Mouse (Mus musculus): ENCODE results near the gene Ttll1.
"Not testable (repeated sequence)": the region's sequence is repeated elsewhere in the genome, so short reads cannot be mapped to it uniquely, and the experiment has no call there.

Ttll1 gene

GRCm38 (mm10) chr15:83523638-83524332 is 13.1 kb upstream of the Ttll1 start:
- no peak for DNase-seq (ENCODE audit: low spot score in 2 of 2)

DNA sequence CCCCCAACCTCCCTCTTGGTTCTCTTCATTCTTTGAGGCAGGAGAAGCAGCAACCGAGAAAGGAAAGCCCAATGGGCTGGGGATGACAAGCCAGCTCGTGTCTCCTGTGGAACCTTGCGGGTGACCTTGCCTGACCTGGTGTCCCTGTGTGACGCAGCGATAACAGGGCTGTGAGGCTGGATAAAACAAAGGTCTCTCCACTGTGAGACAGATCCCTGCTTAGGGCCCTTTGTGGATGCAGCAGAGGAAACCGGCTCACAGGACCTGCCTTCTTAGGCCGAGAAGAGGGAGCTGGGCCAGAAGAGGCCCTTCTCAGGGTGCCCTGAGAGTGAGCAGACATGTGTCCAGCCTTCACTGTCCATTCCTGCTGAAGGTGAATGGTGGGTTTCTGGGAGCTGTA is 12.5 kb upstream of the Ttll1 start:
- no peak for DNase-seq (ENCODE audit: low spot score in 2 of 2)

DNA sequence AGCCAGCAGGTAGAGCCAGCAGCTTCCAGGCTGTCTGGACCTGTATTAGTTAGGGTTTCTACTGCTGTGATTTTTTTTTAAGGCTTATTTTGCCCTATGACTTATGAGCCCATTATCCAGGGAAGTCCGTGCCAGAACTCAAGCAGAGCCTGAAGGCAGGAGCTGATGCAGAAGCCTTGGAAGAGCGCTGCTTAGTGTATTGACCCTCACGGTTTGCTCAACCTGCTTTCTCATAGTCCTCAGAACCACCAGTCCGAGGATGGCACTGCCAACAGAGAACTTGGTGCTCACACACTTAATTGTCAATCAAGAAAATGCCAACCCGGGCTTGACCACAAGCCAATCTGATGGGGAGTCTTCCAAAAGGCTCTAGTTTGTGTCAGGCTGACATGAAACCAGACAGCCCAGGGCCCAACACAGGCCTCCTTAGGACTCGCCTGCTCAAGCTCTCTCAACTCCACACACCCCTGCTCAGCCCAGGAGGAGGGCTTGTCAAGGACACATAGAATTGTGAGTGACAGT is 10.2 kb upstream of the Ttll1 start:
- no peak for DNase-seq (ENCODE audit: low spot score in 2 of 2)

DNA sequence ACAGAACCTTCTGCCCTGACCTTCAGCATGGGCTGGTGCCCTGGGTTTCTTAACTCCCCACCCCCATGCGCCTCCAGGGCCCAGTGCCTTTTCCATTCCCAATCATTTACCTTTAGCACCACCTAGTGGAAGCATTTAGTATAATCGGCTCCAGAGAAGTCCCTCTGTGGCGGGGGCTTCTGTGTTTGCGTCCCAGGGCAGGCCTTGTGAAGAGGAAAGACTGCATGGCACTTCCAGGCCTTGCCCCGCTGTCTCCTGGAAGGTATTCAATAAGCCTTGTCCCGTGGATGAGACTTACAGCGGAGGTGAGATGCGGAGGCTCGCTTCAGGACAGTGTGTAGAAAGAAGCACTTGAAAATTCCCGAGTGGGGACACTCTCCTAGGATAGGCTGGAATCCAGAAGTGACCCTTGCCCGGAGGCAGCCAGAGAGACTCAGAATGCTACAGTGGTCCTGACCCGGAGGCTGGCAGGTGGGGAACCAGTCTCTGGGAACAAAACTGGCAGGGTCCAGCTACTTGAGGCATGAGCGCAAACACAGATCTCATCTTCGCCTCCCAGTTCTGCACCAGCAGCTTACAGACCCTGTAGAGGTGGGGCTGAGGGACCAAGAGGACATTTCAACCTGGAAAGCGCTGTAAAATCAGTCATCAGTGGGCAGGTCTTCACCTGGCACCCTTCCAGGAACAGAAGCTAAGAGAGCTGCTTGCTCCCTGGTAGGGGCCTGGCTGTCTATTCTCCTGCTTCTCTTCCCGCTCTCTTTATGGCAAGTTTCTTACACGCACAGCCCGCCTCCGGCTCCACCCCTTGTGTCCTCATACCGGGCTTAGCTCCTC is 7.7 kb upstream of the Ttll1 start:
- DNase-seq (ENCODE audit: low spot score in 2 of 2), result peak; percentile 20 to 46

DNA sequence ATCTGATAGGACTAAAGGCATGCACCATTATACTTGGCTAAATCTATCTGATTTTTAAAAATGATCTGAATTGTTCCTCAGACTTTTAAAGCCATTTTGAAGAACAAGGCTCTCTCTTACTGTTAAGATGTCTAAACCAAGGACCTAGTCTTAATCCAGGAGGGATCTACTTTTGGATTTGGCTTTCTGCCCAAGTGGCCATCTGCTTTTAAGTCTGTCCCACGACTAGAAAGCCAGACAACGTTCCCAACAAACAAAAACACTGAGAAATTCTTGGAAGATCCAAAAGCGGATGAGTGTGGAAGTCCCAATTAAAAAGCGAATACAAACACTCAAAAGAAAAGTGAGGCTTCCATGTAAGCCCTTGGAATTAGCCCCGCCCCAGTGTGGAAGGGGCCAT is 4.3 kb upstream of the Ttll1 start:
- DNase-seq (ENCODE audit: low spot score in 2 of 2), result no peak

DNA sequence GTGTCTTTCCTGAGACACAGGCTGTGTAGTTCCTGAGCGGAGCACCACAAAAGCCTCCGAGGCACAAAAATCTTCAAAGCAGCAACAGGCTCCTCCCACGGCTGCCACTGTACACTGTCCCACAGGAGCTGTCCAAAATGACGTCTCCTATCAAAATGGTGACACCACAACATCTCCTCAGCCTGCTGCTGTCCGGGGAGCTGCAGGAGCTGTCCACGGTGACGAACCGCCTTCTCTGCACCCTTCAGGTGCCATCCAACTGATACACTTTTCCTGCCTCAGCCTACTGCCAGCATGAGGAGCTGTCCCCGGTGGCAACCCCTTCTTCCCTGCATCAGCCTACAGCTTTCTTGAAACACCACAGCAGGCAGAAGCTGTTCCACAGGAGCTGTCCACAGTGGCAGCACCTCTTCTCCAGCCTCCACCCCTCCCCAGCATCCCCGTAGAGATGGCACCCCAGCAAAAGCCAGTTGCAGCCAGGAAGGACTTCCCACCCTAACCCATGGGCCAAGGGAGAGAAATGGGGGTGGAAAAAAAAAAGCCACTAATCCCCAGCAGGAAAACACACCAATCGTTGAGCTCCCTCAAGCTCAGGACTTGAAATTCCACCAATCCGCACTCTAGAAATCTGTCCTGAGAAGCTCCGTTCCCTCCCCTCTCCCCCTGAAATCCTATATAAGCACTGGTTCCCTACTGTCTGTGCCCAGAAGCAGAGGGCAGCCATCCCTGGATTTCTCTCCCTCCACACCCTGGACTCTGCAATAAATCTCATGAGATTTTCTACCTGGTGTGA is 2.0 kb upstream of the Ttll1 start:
- DNase-seq (ENCODE audit: low spot score in 2 of 2), result no peak

GRCm38 (mm10) chr15:83509950-83510804 is 516 bp downstream of the Ttll1 start:
- no peak for DNase-seq (ENCODE audit: low spot score in 2 of 2)

DNA sequence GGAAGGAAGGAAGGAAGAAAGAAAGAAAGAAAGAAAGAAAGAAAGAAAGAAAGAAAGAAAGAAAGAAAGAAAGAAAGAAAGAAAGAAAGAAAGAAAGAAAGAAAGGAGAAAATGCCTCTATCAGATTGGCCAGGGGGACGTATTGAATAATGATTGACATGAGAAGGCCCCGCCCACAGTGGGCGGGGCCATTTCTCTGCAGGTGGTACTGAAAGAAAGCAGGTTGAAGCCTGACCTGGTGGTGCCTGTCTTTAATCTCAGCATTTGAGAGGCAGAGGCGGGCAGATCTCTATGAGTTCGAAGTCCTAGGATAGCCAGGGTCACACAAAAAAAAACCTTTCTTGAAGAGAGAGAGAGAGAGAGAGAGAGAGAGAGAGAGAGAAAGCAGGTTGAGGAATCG is 9.2 kb downstream of the Ttll1 start:
- DNase-seq (ENCODE audit: low spot score in 2 of 2), result not testable (repeated sequence)

DNA sequence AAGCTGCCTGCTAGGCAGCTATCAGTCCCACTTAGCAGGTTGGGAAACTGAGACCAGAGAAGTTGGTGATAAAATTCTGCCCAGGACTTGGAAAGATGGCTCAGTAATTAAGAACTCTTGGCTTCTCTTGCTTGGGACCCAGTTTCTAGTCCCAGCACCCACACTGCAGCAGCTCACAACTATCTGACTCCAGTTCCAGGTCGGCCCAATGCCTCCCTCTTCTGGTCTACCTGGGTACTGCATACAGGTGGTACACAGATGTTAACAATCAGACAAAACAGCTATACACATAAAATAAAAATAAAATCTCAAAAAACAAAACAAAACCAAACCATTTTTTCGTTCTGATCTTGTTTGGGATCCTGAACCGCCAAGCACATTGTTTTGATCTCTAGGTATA is 10.3 kb downstream of the Ttll1 start:
- no peak for DNase-seq (ENCODE audit: low spot score in 2 of 2)

DNA sequence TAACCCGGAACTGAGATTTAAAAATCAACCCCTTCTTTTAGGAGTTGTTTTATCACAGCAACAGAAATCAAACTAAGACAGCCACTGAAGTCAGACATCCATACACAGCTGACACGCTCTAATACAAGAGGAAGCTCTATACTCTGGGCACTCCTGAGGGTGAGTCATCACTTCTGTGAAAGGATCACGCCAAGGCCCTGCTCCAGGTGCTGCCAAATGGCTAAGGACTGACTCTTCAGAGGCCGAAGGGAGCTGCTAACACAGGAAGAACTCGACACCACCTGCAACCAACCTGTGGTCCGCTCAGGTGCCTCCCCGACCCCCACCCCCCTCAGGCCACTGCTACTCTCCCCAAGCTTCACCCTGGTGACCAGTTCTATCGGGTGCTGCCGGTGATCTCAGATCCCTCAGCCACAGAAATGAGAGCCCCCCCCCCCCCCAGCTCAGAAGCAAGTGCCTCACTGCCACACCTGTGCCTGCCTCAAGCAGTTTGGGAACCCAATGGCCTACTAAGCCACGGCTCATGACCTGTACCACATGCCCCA is 11.4 kb downstream of the Ttll1 start:
- DNase-seq (ENCODE audit: low spot score in 2 of 2), result no peak

GRCm38 (mm10) chr15:83497299-83497698 is 13.4 kb downstream of the Ttll1 start:
- DNase-seq (ENCODE audit: low spot score in 2 of 2), result no peak

GRCm38 (mm10) chr15:83495787-83496367 is 14.8 kb downstream of the Ttll1 start:
- no peak for DNase-seq (ENCODE audit: low spot score in 2 of 2)

DNA sequence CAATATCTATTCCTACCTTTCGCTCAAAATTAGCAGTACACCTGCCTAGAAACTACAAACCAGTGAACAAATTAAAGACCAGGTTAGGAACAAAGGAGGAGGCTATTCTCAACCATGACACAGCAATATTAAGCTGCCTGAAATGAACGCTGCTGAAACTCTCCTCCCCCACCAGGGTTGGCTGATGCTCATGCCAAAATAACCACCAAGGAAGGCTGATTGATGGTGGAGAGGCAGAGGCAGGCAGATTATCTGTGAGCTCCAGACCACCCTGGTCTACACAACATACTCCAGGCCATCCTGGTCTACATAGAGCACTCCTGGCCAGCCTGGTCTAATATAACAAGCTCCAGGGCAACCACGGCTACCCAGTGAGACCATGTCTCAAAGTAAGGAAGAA is 15.5 kb downstream of the Ttll1 start:
- no peak for DNase-seq (ENCODE audit: low spot score in 2 of 2)

- no peak for DNase-seq (ENCODE audit: low spot score in 2 of 2)
Measured at GRCm38 (mm10) chr15:83494572-83494920, 16.1 kb downstream of the Ttll1 start.

DNA sequence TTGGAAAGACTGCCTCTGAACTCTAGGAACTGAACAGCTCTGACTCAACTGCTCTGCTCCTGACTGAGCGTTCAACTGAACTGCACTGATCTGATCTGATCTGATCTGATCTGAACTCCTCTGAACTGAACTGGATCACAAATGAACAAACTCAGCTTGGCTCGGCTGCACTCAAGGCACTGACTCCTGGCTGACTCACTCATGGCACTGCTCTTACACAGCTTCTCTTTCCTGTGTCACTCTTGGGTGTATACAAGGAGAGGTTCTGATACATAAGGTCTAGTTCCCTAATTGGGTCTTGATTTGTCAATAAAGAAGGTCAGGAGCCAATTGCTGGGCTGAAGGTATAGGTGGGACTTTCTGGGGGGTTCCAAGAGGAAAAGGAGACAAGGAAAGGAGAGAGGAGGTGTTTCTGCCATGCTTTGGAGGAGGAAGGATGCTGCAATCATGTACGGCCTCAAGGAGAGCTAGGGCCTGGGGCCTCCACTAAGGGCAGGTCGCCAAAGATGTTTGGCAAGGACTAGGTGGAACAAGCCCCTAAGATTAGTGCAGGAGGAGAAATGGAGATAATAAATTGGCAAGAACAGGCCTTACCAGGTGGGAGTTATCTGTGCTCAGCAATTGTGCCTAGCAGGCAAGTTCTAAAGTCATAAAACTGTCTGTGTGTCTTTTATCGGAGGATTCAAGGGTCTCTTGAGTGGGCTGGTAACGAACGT is 16.7 kb downstream of the Ttll1 start:
- no peak for DNase-seq (ENCODE audit: low spot score in 2 of 2)

DNA sequence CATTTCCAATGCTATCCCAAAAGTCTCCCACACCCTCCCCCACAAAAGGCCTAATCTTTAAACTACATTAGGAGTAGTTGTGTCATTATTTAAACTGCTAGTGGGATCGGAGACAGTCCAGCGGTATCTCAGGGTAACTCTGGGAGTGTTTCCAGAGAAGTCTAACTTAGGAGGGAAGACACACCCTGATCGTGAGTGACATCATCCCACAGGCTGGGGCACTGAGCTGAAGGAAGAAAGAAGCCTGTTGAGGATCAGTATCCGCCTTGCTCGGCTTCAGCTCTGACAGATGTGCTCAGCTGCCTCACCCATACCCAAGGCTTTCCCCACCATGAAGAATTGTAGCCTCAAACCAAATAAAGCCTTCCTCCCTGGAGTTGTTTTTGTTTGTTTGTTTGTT is 18.8 kb downstream of the Ttll1 start:
- no peak for DNase-seq (ENCODE audit: low spot score in 2 of 2)

DNA sequence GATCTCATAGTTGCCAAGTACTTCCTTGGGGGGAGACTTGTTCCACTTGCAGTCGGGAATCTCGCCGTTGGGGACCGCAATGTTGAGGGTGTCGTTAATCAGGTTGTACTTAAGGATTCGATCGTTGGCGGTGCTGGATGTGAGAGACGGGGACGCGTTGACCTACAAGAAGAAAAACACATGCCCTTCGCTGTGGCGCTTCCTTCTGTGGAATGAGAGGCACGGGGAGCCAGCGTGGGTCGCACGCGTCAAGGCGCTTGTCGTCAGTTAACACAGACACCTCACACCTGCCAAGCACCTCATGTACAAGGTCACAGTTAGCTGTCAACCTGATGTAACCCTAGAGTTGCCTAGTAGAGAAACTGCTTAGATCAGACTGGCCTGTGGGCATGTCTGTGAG is 21.2 kb downstream of the Ttll1 start:
- DNase-seq (ENCODE audit: low spot score in 2 of 2), result no peak

DNA sequence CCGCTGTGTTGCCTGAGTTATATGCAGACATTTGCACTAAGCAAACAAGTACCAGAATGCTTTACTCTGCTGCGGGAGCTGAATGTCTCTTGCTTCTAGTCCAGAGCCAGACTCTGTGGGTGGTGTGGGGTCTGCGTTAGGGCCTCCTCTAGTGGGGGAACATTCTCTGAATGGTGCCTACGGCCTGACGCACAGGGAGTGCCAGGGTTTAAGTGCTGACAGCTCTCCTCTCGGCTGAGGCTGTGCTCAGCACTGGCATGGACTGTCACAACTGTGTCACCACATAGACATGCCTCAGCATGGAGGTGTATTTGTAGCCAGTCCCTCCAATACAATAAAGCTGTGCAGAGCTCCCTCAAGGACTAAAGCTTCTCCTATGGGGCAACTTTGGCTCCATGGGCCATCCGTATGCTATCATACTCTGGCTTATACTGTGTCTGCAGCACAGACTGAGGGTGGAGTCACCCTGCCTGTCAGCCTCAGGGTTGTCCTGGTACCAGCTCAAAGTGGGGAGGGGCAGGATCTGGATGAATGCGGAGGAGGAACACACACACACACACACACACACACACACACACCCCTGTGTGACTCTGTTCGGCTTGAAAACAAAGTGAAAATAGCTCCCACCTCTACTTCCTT is 23.1 kb downstream of the Ttll1 start:
- DNase-seq (ENCODE audit: low spot score in 2 of 2), result no peak

GRCm38 (mm10) chr15:83484311-83484710 is 26.4 kb downstream of the Ttll1 start:
- DNase-seq (ENCODE audit: low spot score in 2 of 2), result no peak

- DNase-seq (ENCODE audit: low spot score in 2 of 2), result no peak
Measured at GRCm38 (mm10) chr15:83483482-83483881, 27.2 kb downstream of the Ttll1 start.

Data from frontal cortex, postnatal 10 days (tissue).